Mouse (Mus musculus): ENCODE measurements at regions not wholly inside any gene's neighbourhood (a gene's known extent, or its start where the extent isn't known, plus 50 kb on each side); places are given as distances from the start of the nearest gene placed in this dataset.

GRCm38 (mm10) chr14:33814599-33814998, 108.8 kb upstream of the Gdf10 start:
- TF ChIP-seq CTCF (IDR thresholded peaks at IDR 0.05; ENCODE audit: control insufficient read depth, insufficient read depth, low read length) (no peak), POLR2A (IDR thresholded peaks at IDR 0.05; ENCODE audit: borderline replicate concordance, control insufficient read depth, low read depth, low read length) (no peak)

Data from bone marrow, adult 2 months (tissue).